Mouse (Mus musculus) bone marrow macrophage, adult 2 months (primary cell): Measurements from ENCODE around the gene Antxr1.

ENCODE experiments used
- CTCF ChIP-seq: IDR thresholded peaks from 2 replicates; pipeline ENCODE4 v1.5.1; 2012; ENCODE audit warnings: low read depth, mild to moderate bottlenecking, low read length, moderate library complexity
- POLR2A ChIP-seq: IDR thresholded peaks from 2 replicates; pipeline ENCODE4 v1.6.1; 2012; ENCODE audit warnings: mild to moderate bottlenecking, low read depth, low read length, borderline replicate concordance

- TF ChIP-seq POLR2A (no peak), CTCF (no peak)
These were observed 175.4 kb downstream of the Antxr1 start for GRCm38 (mm10) chr6:87160196-87160595.
